Mouse (Mus musculus) liver, adult 2 months (tissue): ENCODE data around the gene H1foo. TPM values are rescaled to one million over a fixed set of nuclear protein-coding genes. Genes with fewer than 3 reads are reported as not detected.

Experiments
- DNase-seq: peaks from one replicate; pipeline ENCODE4 v3.0.0-alpha.2; 2011; ENCODE audit warnings: low read depth, low spot score; ENCODE audit errors: extremely low read depth
- H3K27ac ChIP-seq: fragments of 200-500 bp; replicated peaks from 2 replicates; pipeline ENCODE4 v1.5.1; 2012; ENCODE audit warnings: low read depth, mild to moderate bottlenecking, control low read depth, inconsistent platforms, low read length; ENCODE audit not compliant: insufficient read depth
- H3K27me3 ChIP-seq: fragments of 200-500 bp; 2 replicates; pipeline ENCODE4 v1.6.1; 2012; ENCODE audit warnings: mild to moderate bottlenecking, moderate library complexity, low read length, inconsistent platforms; ENCODE audit not compliant: control insufficient read depth, insufficient read depth
- H3K36me3 ChIP-seq: fragments of 200-500 bp; 2 replicates; pipeline ENCODE4 v1.6.1; 2012; ENCODE audit warnings: low read length, inconsistent platforms; ENCODE audit not compliant: control insufficient read depth, insufficient read depth
- H3K4me1 ChIP-seq: fragments of 200-500 bp; 2 replicates; pipeline ENCODE4 v1.6.1; 2011; ENCODE audit warnings: low read length; ENCODE audit not compliant: control insufficient read depth, insufficient read depth
- H3K4me3 ChIP-seq: fragments of 200-500 bp; 2 replicates; pipeline ENCODE4 v1.5.1; 2011; ENCODE audit warnings: low read depth, mild to moderate bottlenecking, control low read depth, low read length, moderate library complexity; ENCODE audit not compliant: insufficient read depth
- H3K79me2 ChIP-seq: fragments of 200-500 bp; 2 replicates; pipeline ENCODE4 v1.6.1; 2012; ENCODE audit warnings: inconsistent platforms, mild to moderate bottlenecking, low read length, moderate library complexity; ENCODE audit not compliant: control insufficient read depth, insufficient read depth
- H3K9ac ChIP-seq: fragments of 200-500 bp; 2 replicates; pipeline ENCODE4 v1.6.1; 2012; ENCODE audit warnings: low read depth, mild to moderate bottlenecking, control low read depth, inconsistent platforms, low read length
- CTCF ChIP-seq: fragments of 200-500 bp; IDR thresholded peaks from 2 replicates; pipeline ENCODE4 v1.5.1; 2011; ENCODE audit warnings: low read depth, low read length, control low read depth
- POLR2A ChIP-seq: fragments of 200-500 bp; IDR thresholded peaks from 2 replicates; pipeline ENCODE4 v1.6.1; 2011; ENCODE audit warnings: low read length, control low read depth; ENCODE audit not compliant: insufficient read depth; ENCODE audit errors: extremely low read depth
- WGBS: fragments of 180-500 bp; shearing (Covaris S2); methylation state at CpG from one replicate; pipeline ENCODE4 v1.1.7; 2018; 5-methylcytosine and 5-hydroxymethylcytosine counted together
- polyA plus RNA-seq: library from polyadenylated mRNA; depleted of rRNA; stranded (reverse); fragments of >200 nt; gene quantifications from 2 replicates; pipeline ENCODE4 v1.2.3, GENCODE M21; 2012; rRNA removed
- total RNA-seq: library from RNA; depleted of rRNA; stranded (reverse); fragments of >200 nt; gene quantifications from 2 replicates; pipeline ENCODE4 v1.2.3, GENCODE M21; 2014; rRNA removed

The H1foo gene
- total RNA-seq (not detected in 2 replicates), polyA plus RNA-seq (not detected in 2 replicates)

GRCm38 (mm10) chr6:115944638-115945037, at the start of gene H1foo:
TSS of gene H1foo (plus strand) at chr6:115944938.
- no peaks in the 10 kb centered on the region for H3K36me3 ChIP-seq
- 86% methylated on average over 5 of the region's 5 CpGs for WGBS
- no peaks in the 10 kb centered on the region for H3K27me3 ChIP-seq
- H3K9ac ChIP-seq, result no peak within 1 kb of the TSS
- H3K4me1 ChIP-seq, result peaks cover 4% of the 10 kb centered on the region; the same call in 1 of the 2 replicates
- no peaks in the 10 kb centered on the region for H3K79me2 ChIP-seq
- DNase-seq, result no peak
- no peak within 1 kb of the TSS for H3K4me3 ChIP-seq
- TF ChIP-seq POLR2A, result no peak
- TF ChIP-seq CTCF, result no peak
- no peak within 1 kb of the TSS for H3K27ac ChIP-seq

GRCm38 (mm10) chr6:115896346-115896745, 48.4 kb upstream of the H1foo start:
- no peak for DNase-seq
- 88% methylated on average over 1 of the region's 1 CpGs for WGBS

GRCm38 (mm10) chr6:115897117-115897516, 47.6 kb upstream of the H1foo start:
- H3K9ac ChIP-seq, result no peak overlapping the region
- peak; percentile 65 for DNase-seq
- H3K4me1 ChIP-seq, result peaks cover 7% of the 10 kb centered on the region; the same call in 1 of the 2 replicates
- H3K27ac ChIP-seq, result no peak overlapping the region
- no peaks in the 10 kb centered on the region for H3K79me2 ChIP-seq
- H3K36me3 ChIP-seq, result no peaks in the 10 kb centered on the region
- TF ChIP-seq POLR2A (no peak), CTCF (no peak)
- no peak overlapping the region for H3K4me3 ChIP-seq
- no peaks in the 10 kb centered on the region for H3K27me3 ChIP-seq
- 48% methylated on average over 4 of the region's 4 CpGs for whole genome bisulfite sequencing

More at GRCm38 (mm10) chr6:115896346-115896745, 48.4 kb upstream of the H1foo start:
- Histone ChIP-seq H3K4me3 (no peak overlapping the region), H3K4me1 (peaks cover 5% of the 10 kb centered on the region; the same call in 1 of the 2 replicates), H3K79me2 (no peaks in the 10 kb centered on the region), H3K27me3 (no peaks in the 10 kb centered on the region), H3K36me3 (no peaks in the 10 kb centered on the region), H3K27ac (no peak overlapping the region), H3K9ac (no peak overlapping the region)
- TF ChIP-seq POLR2A (no peak), CTCF (no peak)

GRCm38 (mm10) chr6:115897926-115898520, 46.7 kb upstream of the H1foo start:
- H3K79me2 ChIP-seq, result no peaks in the 10 kb centered on the region
- DNase-seq, result no peak
- 82% methylated on average over 7 of the region's 7 CpGs for WGBS
- no peak overlapping the region for H3K4me3 ChIP-seq
- TF ChIP-seq CTCF (no peak), POLR2A (no peak)
- no peak overlapping the region for H3K9ac ChIP-seq
- no peak overlapping the region for H3K27ac ChIP-seq
- H3K36me3 ChIP-seq, result no peaks in the 10 kb centered on the region
- H3K4me1 ChIP-seq, result peaks cover 7% of the 10 kb centered on the region; the same call in 1 of the 2 replicates
- H3K27me3 ChIP-seq, result no peaks in the 10 kb centered on the region

GRCm38 (mm10) chr6:115901062-115901461, 43.7 kb upstream of the H1foo start:
- DNase-seq, result peak; percentile 52
- Histone ChIP-seq H3K27ac (peak overlapping the region; percentile 29), H3K4me3 (no peak overlapping the region), H3K9ac (no peak overlapping the region), H3K4me1 (peaks cover 7% of the 10 kb centered on the region; the same call in 1 of the 2 replicates), H3K27me3 (no peaks in the 10 kb centered on the region), H3K36me3 (no peaks in the 10 kb centered on the region), H3K79me2 (no peaks in the 10 kb centered on the region)
- 27% methylated on average over 3 of the region's 3 CpGs for WGBS
- TF ChIP-seq POLR2A (no peak), CTCF (peak; percentile 88)

- H3K36me3 ChIP-seq, result no peaks in the 10 kb centered on the region
- peaks cover 7% of the 10 kb centered on the region; the same call in 1 of the 2 replicates for H3K4me1 ChIP-seq
- no peaks in the 10 kb centered on the region for H3K79me2 ChIP-seq
- H3K27ac ChIP-seq, result peak overlapping the region; percentile 29
- TF ChIP-seq CTCF (no peak), POLR2A (no peak)
- no peak overlapping the region for H3K4me3 ChIP-seq
- H3K9ac ChIP-seq, result no peak overlapping the region
- 71% methylated on average over 8 of the region's 8 CpGs for WGBS
- H3K27me3 ChIP-seq, result no peaks in the 10 kb centered on the region
- no peak for DNase-seq
These were observed 43.2 kb upstream of the H1foo start for GRCm38 (mm10) chr6:115901489-115901931.
